Mouse (Mus musculus) liver (tissue): ENCODE data around the gene Naa15.

Experiments
- DNase-seq: peaks from one replicate; pipeline ENCODE4 v3.0.0-alpha.2; 2020; ENCODE audit warnings: mixed read lengths

Gene Naa15

GRCm38 (mm10) chr3:51468530-51468929 is 53.6 kb downstream of the Naa15 start:
- no peak for DNase-seq

DNA sequence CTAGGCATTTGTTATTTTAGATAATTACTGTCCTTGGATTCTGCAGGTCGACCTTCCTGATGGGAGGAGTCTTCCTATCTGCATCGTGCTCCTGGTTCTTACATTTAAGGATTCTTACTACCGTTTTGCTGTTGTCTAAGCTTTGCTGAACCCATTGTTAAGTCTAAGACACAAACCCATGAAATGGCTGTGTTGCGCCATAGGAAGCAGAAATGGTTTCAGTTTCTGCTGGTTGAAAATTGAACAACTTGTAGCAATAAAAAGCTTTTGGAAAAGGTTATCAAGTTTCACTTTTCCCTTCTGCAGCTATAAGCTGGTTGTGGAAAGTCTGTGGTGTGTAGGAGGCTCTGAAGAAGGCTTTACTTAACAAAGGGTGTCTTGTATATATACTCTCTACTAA is 60.8 kb downstream of the Naa15 start:
- DNase-seq = no peak

DNA sequence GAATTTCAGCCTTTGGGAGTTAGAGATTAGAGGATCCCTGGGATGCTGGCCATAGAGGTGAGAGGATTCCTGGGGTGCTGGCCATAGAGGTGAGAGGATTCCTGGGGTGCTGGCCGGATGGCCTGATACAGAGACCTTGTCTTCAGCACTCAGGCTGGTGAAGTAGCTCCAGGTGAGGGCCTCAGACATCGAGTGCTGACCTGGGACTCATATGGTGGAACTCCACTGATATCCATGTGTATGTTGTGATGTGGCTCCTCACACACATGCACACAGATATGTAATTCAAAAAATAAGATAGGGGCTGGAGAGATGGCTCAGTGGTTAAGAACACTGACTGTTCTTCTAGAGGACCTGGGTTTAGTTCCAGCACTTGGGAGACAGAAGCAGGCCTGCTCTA is 64.9 kb downstream of the Naa15 start:
- no peak for DNase-seq

GRCm38 (mm10) chr3:51481059-51481458 is 66.1 kb downstream of the Naa15 start:
- DNase-seq = peak; percentile 70

DNA sequence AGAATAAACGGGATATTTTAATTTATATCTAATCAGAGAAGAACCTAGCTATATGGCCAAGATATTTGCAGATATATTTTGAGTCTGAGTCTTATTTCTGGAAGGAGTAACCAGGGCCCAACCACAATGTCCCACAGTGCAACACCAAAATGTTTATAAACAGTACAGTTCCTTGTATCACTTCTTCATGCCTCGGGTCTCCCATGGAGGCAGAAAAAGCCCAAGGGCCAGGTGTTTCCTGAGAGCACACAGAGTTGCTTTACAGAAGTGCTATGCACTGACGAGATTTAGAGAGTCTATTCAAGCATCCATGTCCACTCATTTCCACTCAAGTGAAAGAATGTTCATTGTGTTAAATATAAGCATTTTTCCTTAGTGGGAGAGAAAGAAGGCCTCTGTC is 66.9 kb downstream of the Naa15 start:
- DNase-seq = no peak

DNA sequence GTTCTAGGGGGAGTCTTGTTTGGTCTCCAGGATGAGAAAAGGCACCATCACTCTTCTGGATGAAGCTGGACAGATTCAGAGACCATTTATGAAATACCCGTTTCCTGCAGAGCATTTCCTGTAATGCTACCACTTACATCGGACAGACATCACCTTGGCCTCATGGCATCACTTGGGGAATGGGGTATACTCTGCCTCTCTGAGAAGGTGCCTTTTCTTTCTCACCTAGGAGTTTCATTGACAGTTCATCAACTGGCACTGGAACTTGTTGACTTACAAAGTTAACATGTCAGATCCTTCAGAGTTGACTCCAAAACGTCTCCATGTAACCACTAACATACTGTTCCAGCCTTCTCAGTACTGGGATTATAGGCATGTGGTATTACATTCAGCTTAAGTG is 67.8 kb downstream of the Naa15 start:
- DNase-seq = no peak

DNA sequence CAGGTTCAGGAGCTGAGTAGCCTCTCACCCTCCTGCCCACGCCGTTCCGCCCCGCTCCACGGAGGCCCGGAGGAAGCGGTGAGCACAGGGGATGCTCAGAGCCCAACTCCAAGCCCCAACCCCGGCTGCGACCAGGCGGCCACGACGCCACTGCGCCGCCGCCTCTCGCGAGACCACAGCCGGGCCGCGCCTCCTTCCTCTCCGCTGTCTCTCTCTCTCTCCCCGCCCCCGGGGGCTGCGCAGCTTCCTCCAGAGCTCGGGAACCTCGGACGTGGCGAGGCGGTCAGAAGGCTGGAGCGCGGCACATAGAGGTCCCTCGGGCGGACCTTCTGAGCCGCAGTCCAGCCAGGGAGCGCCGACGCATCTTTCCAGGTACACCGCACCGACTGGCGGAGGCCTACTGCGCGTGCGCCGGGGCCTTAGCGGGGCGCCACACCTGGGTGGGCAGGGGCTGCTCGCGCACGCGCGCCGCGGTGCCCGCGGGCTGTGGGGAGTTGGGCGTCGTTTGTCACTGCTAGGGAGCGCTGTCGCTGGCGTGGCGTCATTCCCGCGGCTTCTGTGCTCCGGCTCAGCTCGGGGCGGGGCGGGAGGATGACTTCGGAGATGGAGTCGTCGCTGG is 68.9 kb downstream of the Naa15 start, which contains the start of gene Rab33b:
Gene Rab33b, plus strand, starts transcription at position 180 of the 619 bp plus-strand sequence.
- DNase-seq = peak; percentile 96

GRCm38 (mm10) chr3:51484370-51484769 is 69.4 kb downstream of the Naa15 start:
- DNase-seq = no peak

GRCm38 (mm10) chr3:51485347-51485746 is 70.4 kb downstream of the Naa15 start:
- DNase-seq = no peak

DNA sequence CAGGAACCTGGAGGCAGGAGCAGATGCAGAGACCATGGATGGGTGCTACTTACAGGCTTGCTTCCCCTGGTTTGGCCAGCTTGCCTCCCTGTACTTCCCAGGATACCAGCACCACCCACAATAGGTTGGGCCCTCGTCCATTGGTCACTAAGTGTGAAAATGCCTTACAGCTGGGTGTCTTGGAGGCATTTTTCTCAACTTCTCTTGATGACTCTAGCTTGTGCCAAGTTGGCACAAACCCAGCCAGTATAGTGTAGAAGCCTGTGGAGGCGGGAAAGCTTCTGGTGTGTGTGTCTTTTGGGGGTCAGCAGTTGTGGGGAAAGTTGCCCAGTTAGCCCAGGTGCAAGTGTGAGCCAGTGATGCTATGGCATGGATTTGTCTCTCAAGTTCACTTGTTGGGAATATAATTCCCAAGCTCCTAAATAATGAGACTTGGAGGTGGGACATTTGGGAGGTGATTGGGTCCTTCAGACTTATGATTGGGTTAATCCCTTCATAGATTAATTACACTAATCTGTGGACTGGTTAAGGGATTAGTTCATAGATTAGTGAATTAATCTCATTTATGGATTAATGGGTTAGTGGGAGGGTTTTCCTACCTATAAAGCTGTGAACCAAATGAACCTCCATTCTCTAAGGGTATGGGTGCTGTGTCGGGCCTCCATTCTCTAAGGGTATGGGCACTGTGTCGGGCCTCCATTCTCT is 71.7 kb downstream of the Naa15 start:
- DNase-seq = no peak

- no peak for DNase-seq
Measured at GRCm38 (mm10) chr3:51490088-51490753, 75.3 kb downstream of the Naa15 start.

- no peak for DNase-seq
Measured at GRCm38 (mm10) chr3:51493272-51493838, 78.4 kb downstream of the Naa15 start.

- DNase-seq = no peak
Measured at GRCm38 (mm10) chr3:51494466-51494865, 79.5 kb downstream of the Naa15 start.

GRCm38 (mm10) chr3:51495646-51496045 is 80.7 kb downstream of the Naa15 start:
- no peak for DNase-seq

- DNase-seq = no peak
Measured at GRCm38 (mm10) chr3:51497978-51498377, 83.0 kb downstream of the Naa15 start.

DNA sequence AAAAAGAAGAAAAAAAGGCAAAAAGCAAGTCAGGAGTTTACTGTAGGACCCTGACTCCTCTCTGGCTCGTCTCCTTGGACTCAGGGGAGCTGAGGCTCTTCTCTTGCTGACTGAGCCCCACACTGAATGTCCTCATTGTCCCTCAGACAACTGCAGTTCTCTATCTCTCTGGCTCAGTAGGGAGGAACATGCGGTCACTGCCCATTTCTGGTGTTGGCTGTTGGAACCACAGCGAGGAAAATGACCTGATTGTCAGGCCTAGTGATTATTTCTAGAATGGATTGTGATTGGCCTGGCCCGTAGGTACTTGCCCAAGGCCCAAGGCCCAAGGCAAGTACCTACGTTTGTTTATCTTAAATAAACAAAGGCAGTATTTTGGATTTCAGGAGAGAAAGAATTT is 83.7 kb downstream of the Naa15 start:
- DNase-seq = no peak

DNA sequence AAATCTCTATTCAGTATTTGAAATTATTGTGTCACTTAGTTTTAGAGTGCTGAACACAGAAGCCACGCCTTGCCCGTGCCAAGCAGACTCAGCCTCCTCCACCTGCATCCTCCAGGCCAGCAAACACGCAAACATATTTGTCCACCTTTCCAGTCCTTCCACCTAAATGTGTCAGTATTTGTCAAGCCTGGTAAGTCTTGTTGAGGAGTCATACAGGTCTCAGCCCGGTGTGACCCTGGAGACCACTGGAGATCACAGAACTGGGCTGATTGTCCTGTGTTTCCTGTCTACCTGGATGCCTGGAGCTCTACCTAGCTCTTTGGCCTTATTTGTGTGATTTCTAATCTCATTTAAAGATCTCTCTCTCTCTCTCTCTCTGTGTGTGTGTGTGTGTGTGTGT is 84.9 kb downstream of the Naa15 start:
- no peak for DNase-seq

GRCm38 (mm10) chr3:51504385-51504952 is 89.5 kb downstream of the Naa15 start:
- DNase-seq = no peak

DNA sequence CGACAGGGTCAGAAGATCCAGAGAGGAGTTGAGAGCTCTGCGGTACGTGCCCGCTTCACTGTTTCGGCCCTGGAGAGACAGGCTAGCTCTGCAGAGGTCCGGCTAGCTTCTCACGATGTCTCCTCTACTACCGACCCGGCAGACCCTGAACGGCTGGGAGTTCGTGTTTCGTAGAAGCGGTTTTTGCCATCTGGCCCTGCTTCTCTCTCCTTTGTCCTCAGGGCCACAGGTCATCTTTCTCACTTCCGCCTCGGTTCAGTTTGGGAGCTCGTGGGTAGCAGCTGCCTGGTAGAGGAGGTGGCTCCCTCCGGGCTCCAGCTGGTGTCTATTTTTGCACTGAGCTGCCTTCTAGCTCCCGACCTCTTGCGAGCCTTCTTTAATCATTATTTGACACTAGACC is 90.5 kb downstream of the Naa15 start:
- no peak for DNase-seq

GRCm38 (mm10) chr3:51510903-51511302 is 96.0 kb downstream of the Naa15 start:
- peak; percentile 79 for DNase-seq

DNA sequence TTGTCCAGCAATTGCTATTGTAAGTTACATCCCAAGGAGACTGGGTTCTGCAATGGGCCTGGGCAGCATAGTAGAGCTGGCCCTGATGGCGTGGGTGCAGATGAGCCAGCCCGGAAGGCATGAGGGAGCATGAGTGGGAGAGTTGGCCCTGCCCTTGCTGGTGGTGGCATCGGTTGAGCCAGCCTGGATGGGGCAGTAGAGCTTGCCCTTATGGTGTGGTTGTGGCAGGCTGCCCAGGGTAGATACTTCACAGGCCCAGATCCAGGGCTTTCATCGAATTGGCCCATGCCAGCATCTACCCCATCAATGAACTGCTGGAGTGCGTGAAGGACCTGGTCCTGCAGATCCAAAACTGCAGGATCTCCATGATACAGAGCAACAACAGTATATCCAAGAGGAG is 97.0 kb downstream of the Naa15 start:
- no peak for DNase-seq

- DNase-seq = no peak
Measured at GRCm38 (mm10) chr3:51517467-51517866, 102.5 kb downstream of the Naa15 start.
